Mouse (Mus musculus) layer of hippocampus, adult 9-10 months (tissue): ENCODE results near the gene Gm6880.
"Not testable (repeated sequence)": the region's sequence is repeated elsewhere in the genome, so short reads cannot be mapped to it uniquely, and the experiment has no call there.

Experiments
- DNase-seq: peaks from one replicate; pipeline ENCODE4 v3.0.0; 2022; ENCODE audit warnings: low spot score

The Gm6880 gene

GRCm38 (mm10) chrX:74481349-74481885 lies at the start of gene Gm6880:
Gm6880 (minus strand) TSS chrX:74481399.
- DNase-seq: not testable (repeated sequence)

- not testable (repeated sequence) for DNase-seq
These were observed 36.3 kb upstream of the Gm6880 start for GRCm38 (mm10) chrX:74517461-74517860.

DNA sequence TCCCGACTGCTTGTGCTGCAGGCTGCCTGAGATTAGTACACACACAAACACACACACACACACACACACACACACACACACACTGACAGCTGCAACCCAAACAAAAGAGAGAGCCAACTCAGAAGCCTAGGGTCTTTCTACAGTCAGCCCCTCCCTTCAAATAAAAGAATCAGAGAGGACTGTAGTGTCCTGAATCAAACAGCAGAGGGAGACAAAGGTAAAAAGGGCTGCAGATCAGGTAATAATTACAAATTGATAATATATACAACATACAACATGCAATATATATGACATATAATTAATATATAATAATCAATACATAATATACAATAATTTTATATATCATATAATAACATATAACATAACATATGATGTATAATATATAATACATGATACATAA lies 15.9 kb upstream of the Gm6880 start:
- no peak for DNase-seq

- peak; percentile 55 for DNase-seq
These were observed 28.4 kb downstream of the Gm6880 start for GRCm38 (mm10) chrX:74452773-74453172.

GRCm38 (mm10) chrX:74451157-74451912 lies 29.9 kb downstream of the Gm6880 start:
- no peak for DNase-seq
